Mouse (Mus musculus): Measurements from ENCODE around the gene Cyp4a30b. TPM values are rescaled to one million over a fixed set of nuclear protein-coding genes. Genes with fewer than 3 reads are reported as not detected.
"Not testable (repeated sequence)": the region's sequence is repeated elsewhere in the genome, so short reads cannot be mapped to it uniquely, and the experiment has no call there.

Cyp4a30b gene
- total RNA-seq (2012; rRNA removed): not detected in 2 replicates
- polyA plus RNA-seq (2012; ENCODE audit: insufficient read depth in 1 of 2, insufficient read length in 2 of 2, low read depth in 1 of 2, low replicate concordance in 2 of 2, missing spikeins in 1 of 2): not detected

DNA sequence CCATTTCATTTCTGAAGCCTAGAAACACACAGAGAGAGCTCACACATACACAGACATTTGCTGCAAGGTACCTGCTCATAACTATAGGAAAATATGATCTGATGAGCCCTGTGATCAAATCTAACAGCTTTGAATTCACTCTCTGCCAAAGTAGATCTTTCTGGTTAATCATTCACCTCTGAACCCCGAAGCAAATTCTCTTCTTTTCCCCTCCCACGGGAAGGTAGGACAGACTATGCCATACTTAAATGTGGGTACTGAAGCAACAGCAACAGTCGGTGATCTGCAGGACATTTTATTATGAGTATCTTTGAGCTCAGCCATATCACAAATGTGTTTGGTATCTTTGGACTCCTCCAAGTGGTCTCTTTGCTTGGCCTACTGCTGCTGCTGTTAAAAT lies at the start of gene Cyp4a30b:
Gene Cyp4a30b (plus strand): TSS at position 301 of the 400 bp plus-strand sequence.
- Histone ChIP-seq H3K4me3 (ENCODE audit: control insufficient read depth in 1 of 2, insufficient read depth in 1 of 2, low read depth in 2 of 2, low read length in 2 of 2) (no peak within 1 kb of the TSS), H3K79me2 (ENCODE audit: control insufficient read depth, insufficient read depth, low read length, poor library complexity) (no peaks in the 10 kb centered on the region), H3K9ac (ENCODE audit: control insufficient read depth, low read depth, low read length, poor library complexity, severe bottlenecking) (no peak within 1 kb of the TSS), H3K4me1 (ENCODE audit: control insufficient read depth in 1 of 2, insufficient read depth in 2 of 2, low read length in 2 of 2) (no peaks in the 10 kb centered on the region), H3K27me3 (ENCODE audit: control insufficient read depth in 1 of 2, insufficient read depth in 2 of 2, low read length in 2 of 2) (no peaks in the 10 kb centered on the region), H3K36me3 (ENCODE audit: control insufficient read depth in 1 of 2, insufficient read depth in 2 of 2, low read length in 2 of 2) (no peaks in the 10 kb centered on the region), H3K9me3 (replicated peaks; ENCODE audit: insufficient read depth, low read length) (no peaks in the 10 kb centered on the region), H3K27ac (ENCODE audit: control insufficient read depth, low read depth, low read length) (no peak within 1 kb of the TSS)
- DNase-seq (ENCODE audit: low read depth, low spot score): no peak
- no peak for TF ChIP-seq E2F4 (IDR thresholded peaks at IDR 0.05; ENCODE audit: borderline replicate concordance, low read depth, low read length)
- no peak for TF ChIP-seq POLR2A (IDR thresholded peaks at IDR 0.05; ENCODE audit: control insufficient read depth in 1 of 2, insufficient read depth in 1 of 2, low read depth in 1 of 2, low read length in 2 of 2, poor library complexity in 1 of 2)
- no peak for TF ChIP-seq TBP (IDR thresholded peaks at IDR 0.05; ENCODE audit: low read depth, low read length)
- TF ChIP-seq MYC (IDR thresholded peaks at IDR 0.05; ENCODE audit: low read depth, low read length): no peak

DNA sequence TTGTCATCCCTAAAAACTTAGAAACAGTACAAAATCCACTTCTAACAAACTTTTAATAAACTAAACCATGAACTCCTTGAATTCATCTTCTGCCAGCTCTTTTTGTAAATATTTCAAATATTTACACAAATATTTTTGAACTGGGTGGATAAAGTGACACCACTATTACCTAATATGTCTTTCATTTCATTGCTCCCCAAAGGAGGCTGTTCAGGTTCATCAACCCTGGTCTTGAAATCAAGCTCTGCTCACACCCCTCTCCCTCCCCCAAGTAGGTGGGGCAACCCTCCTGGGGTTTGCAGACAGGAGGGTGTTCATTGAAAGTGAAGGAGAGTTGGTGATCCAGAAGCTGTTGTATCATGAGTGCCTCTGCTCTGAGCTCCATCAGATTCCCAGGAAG lies 41.1 kb upstream of the Cyp4a30b start, which contains the start of gene Cyp4a12b:
Gene Cyp4a12b (plus strand): TSS at position 301 of the 400 bp plus-strand sequence.
- H3K4me3 ChIP-seq (ENCODE audit: control insufficient read depth in 1 of 2, insufficient read depth in 1 of 2, low read depth in 2 of 2, low read length in 2 of 2); H3K79me2 ChIP-seq (ENCODE audit: control insufficient read depth, insufficient read depth, low read length, poor library complexity); H3K27me3 ChIP-seq (ENCODE audit: control insufficient read depth in 1 of 2, insufficient read depth in 2 of 2, low read length in 2 of 2); DNase-seq (ENCODE audit: low read depth, low spot score); H3K9me3 ChIP-seq (replicated peaks; ENCODE audit: insufficient read depth, low read length); H3K4me1 ChIP-seq (ENCODE audit: control insufficient read depth in 1 of 2, insufficient read depth in 2 of 2, low read length in 2 of 2); H3K27ac ChIP-seq (ENCODE audit: control insufficient read depth, low read depth, low read length); H3K9ac ChIP-seq (ENCODE audit: control insufficient read depth, low read depth, low read length, poor library complexity, severe bottlenecking); H3K36me3 ChIP-seq (ENCODE audit: control insufficient read depth in 1 of 2, insufficient read depth in 2 of 2, low read length in 2 of 2): not testable (repeated sequence)

DNA sequence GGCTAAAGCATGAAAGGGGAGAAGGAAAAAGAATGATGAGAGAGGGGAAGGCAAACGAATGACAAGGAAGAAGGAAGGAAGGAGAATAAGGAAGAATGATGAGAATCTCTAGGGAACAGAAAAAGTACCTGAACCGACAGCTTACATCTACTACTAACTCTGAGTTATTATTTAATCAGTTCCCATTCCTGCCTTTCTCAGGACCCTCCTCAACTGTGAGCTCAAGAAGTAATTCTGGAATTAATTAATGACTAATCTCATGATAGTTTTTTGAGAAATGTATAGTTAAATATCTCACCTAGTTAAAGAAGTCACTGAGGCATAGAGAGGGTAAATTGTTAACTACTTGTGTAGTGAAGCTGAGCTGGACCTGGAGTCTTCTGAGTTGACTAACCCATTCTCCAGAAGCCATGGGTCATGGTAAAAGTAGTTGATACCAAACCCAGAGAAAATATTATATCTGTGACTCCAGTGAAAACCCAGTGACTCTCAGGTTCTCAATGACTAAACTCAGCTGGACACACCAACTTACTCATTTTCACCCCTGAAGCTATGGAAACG lies 1.7 kb upstream of the Cyp4a30b start:
- no peaks in the 10 kb centered on the region for H3K27me3 ChIP-seq (ENCODE audit: control insufficient read depth in 1 of 2, insufficient read depth in 2 of 2, low read length in 2 of 2)
- H3K79me2 ChIP-seq (ENCODE audit: control insufficient read depth, insufficient read depth, low read length, poor library complexity): no peaks in the 10 kb centered on the region
- DNase-seq (ENCODE audit: low read depth, low spot score): no peak
- no peaks in the 10 kb centered on the region for H3K36me3 ChIP-seq (ENCODE audit: control insufficient read depth in 1 of 2, insufficient read depth in 2 of 2, low read length in 2 of 2)
- H3K4me1 ChIP-seq (ENCODE audit: control insufficient read depth in 1 of 2, insufficient read depth in 2 of 2, low read length in 2 of 2): no peaks in the 10 kb centered on the region
- TF ChIP-seq CHD2 (IDR thresholded peaks at IDR 0.05; ENCODE audit: low read length): no peak
- TF ChIP-seq MAX (IDR thresholded peaks at IDR 0.05; ENCODE audit: low read length): no peak
- no peak for TF ChIP-seq KAT2A (conservative IDR thresholded peaks at IDR 0.05; ENCODE audit: low read depth, low read length)
- TF ChIP-seq EP300 (IDR thresholded peaks at IDR 0.05; ENCODE audit: low read depth in 1 of 2, low read length in 2 of 2): no peak
- no peak for TF ChIP-seq CHD1 (IDR thresholded peaks at IDR 0.05; ENCODE audit: low read depth, low read length)
- TF ChIP-seq CTCF (IDR thresholded peaks at IDR 0.05 in 2 of 3, conservative IDR thresholded peaks at IDR 0.05 in 1 of 3; ENCODE audit: control insufficient read depth in 1 of 3, insufficient read depth in 1 of 3, low read depth in 2 of 3, low read length in 3 of 3, poor library complexity in 1 of 3, severe bottlenecking in 1 of 3): no peak
- no peak for TF ChIP-seq SIN3A (IDR thresholded peaks at IDR 0.05; ENCODE audit: low read length)
- no peak overlapping the region for H3K27ac ChIP-seq (ENCODE audit: control insufficient read depth, low read depth, low read length)
- no peak overlapping the region for H3K9ac ChIP-seq (ENCODE audit: control insufficient read depth, low read depth, low read length, poor library complexity, severe bottlenecking)
- no peak overlapping the region for H3K4me3 ChIP-seq (ENCODE audit: control insufficient read depth in 1 of 2, insufficient read depth in 1 of 2, low read depth in 2 of 2, low read length in 2 of 2)
- H3K9me3 ChIP-seq (replicated peaks; ENCODE audit: insufficient read depth, low read length): no peaks in the 10 kb centered on the region

DNA sequence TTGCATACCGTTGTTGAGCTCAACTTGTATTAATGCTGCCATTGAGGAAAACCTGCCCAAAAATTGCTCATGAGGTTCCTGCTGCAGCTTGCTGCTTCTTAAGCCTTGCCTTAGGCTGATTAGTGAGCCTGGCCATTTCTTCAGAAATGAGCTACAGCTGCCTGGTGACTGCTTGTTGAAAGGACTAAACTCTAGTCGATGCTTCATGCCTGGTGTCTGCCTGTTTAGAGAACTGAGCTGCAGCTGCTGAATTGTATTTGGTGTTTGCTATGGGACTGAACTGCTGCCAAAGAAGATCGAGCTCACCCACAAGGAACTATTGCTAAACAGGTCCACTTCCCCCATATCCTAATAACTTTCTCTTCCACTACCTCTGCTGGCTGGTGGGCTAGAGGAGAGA lies 21.2 kb downstream of the Cyp4a30b start:
- not testable (repeated sequence) for H3K27me3 ChIP-seq (ENCODE audit: control insufficient read depth in 1 of 2, insufficient read depth in 2 of 2, low read length in 2 of 2); H3K36me3 ChIP-seq (ENCODE audit: control insufficient read depth in 1 of 2, insufficient read depth in 2 of 2, low read length in 2 of 2); DNase-seq (ENCODE audit: low read depth, low spot score); H3K4me3 ChIP-seq (ENCODE audit: control insufficient read depth in 1 of 2, insufficient read depth in 1 of 2, low read depth in 2 of 2, low read length in 2 of 2); H3K4me1 ChIP-seq (ENCODE audit: control insufficient read depth in 1 of 2, insufficient read depth in 2 of 2, low read length in 2 of 2); H3K9me3 ChIP-seq (replicated peaks; ENCODE audit: insufficient read depth, low read length); H3K79me2 ChIP-seq (ENCODE audit: control insufficient read depth, insufficient read depth, low read length, poor library complexity); H3K9ac ChIP-seq (ENCODE audit: control insufficient read depth, low read depth, low read length, poor library complexity, severe bottlenecking); H3K27ac ChIP-seq (ENCODE audit: control insufficient read depth, low read depth, low read length)

All from MEL (cell line).